Comparison of ENCODE assay signal across 13 mouse cellular contexts in genomic region chr15:25457421-25457820, GRCm38 (mm10).
"Had no signal": no experiment of that assay in that cellular context is flagged by ENCODE, and none has a peak within 500 bp of the region (broad histone marks: within the 10 kb centered on the region; RNA-seq: fewer than 3 reads in every experiment).

No protein-coding gene starts in this region.

- H3K27ac ChIP-seq: kidney, postnatal 0 days; limb, embryonic 12.5 days; liver, embryonic 15.5 days; midbrain, embryonic 13.5 days had no signal

- H3K9ac ChIP-seq: limb, embryonic 12.5 days; liver, embryonic 15.5 days; midbrain, embryonic 13.5 days had no signal

- H3K36me3 ChIP-seq: limb, embryonic 12.5 days; liver, embryonic 15.5 days; midbrain, embryonic 13.5 days had no signal

- H3K4me3 ChIP-seq: limb, embryonic 12.5 days; liver, embryonic 15.5 days; midbrain, embryonic 13.5 days had no signal

- H3K4me2 ChIP-seq: limb, embryonic 12.5 days; liver, embryonic 15.5 days; midbrain, embryonic 13.5 days had no signal

- H3K27me3 ChIP-seq: limb, embryonic 12.5 days; liver, embryonic 15.5 days; midbrain, embryonic 13.5 days had no signal

- DNase-seq: kidney, postnatal 36 days; layer of hippocampus, adult 9-11 months; layer of hippocampus, postnatal 36 days; liver; lung, adult 2 months; lung, postnatal 36 days; right cerebral cortex, adult 18-20 months; thymus, adult 18-20 months; thymus, postnatal 25 days had no signal

- H3K9me3 ChIP-seq: limb, embryonic 12.5 days; liver, embryonic 15.5 days; midbrain, embryonic 13.5 days had no signal
